Mouse (Mus musculus): ENCODE results near the gene Odf2. TPM values are rescaled to one million over a fixed set of nuclear protein-coding genes. Genes with fewer than 3 reads are reported as not detected.

Gene Odf2
- polyA plus RNA-seq, 1 experiment from 2014 or later: 124 TPM

DNA sequence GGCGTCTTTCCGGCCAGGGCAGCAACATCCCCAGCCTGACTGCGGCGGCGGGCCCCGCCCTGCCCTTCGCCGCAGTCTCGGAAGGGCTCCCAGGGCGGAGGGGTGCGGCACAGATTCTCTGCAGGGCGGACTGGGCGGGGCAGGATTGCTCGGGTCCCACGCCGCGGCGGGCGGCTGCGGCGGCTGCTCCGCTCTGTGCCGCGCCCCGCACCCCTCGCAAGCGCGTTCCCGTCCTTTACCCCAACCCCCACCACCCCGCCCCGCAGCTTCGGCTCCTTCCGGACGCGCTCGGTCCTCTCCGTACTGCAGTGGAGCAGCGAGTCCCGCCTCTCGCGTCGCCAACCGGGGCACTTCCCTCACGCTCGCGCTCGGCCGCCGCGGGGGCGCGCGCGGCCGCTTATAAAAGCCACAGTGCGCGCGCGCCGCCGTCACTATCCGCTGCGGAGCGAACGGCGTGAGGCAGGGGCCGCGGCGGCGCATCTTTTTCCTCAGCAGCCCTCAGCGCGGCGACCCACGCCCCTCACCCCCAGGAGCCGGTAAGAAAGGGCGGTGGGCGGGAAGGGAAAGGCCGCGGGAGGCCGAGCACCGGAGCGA is 76.3 kb downstream of the Odf2 start, which contains the start of gene Sptan1:
Gene Sptan1 (plus strand): TSS at position 311 of the 594 bp plus-strand sequence.
- Histone ChIP-seq H3K4me1 (peaks cover 46% of the 10 kb centered on the region), H3K27ac (peak within 1 kb of the TSS; percentile 97), H3K4me3 (peak within 1 kb of the TSS; percentile 96), H3K27me3 (ENCODE audit: poor library complexity, severe bottlenecking) (no peaks in the 10 kb centered on the region), H3K36me3 (replicated peaks) (peaks cover 30% of the 10 kb centered on the region), H3K9me3 (no peaks in the 10 kb centered on the region)
- peak; percentile 96 for DNase-seq (ENCODE audit: extremely low spot score, low spot score)
- under 1% methylated on average over 77 of the region's 82 CpGs for WGBS

DNA sequence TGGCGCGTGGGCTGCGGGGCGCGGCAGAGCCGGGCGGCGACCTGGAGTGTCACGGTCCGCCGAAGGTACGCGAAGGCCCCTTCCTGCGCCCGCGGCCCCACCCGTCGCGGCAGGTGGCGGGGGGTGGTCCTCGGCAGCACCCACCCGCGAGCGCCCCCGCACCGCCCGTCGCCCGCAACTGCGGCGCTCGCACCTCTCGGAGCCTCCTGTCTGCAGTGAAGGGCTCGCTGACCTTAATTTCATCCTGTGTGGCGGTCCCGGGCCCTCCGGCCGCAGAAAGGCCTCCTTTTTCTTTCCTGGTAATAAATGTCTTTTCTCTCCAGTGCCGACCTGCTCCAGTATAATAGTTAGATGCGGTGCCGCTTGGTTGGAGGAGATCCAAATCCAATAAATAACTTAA is 76.9 kb downstream of the Odf2 start:
- Histone ChIP-seq H3K9me3 (no peaks in the 10 kb centered on the region), H3K27ac (peak overlapping the region; percentile 97), H3K36me3 (replicated peaks) (peaks cover 32% of the 10 kb centered on the region), H3K4me1 (peaks cover 46% of the 10 kb centered on the region), H3K4me3 (peak overlapping the region; percentile 96), H3K27me3 (ENCODE audit: poor library complexity, severe bottlenecking) (no peaks in the 10 kb centered on the region)
- under 1% methylated on average over 41 of the region's 41 CpGs for WGBS
- DNase-seq (ENCODE audit: extremely low spot score, low spot score): peak; percentile 30

DNA sequence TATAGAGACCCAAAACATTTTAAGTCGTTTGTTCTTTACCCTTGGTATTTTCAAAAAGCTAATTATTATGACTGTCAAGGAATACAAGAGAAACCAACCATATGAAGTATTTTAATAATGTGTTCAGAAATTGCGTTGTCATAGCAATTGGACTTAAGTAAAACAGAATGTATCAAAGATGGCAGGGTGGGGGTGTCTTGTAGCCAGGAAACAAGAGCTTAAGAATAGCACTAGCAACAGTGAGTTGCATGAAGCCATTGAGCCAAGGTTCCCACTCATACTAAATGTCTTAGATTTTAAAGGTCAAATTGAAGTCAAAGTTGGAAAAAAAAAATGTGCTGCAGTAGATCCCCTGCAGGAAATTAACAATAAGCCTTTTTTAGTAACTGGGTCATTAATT is 77.8 kb downstream of the Odf2 start:
- Histone ChIP-seq H3K4me1 (peaks cover 46% of the 10 kb centered on the region), H3K27ac (no peak overlapping the region), H3K36me3 (replicated peaks) (peaks cover 34% of the 10 kb centered on the region), H3K9me3 (no peaks in the 10 kb centered on the region), H3K4me3 (peak overlapping the region; percentile 96), H3K27me3 (ENCODE audit: poor library complexity, severe bottlenecking) (no peaks in the 10 kb centered on the region)
- WGBS: 73% methylated on average over 2 of the region's 2 CpGs
- no peak for DNase-seq (ENCODE audit: extremely low spot score, low spot score)

DNA sequence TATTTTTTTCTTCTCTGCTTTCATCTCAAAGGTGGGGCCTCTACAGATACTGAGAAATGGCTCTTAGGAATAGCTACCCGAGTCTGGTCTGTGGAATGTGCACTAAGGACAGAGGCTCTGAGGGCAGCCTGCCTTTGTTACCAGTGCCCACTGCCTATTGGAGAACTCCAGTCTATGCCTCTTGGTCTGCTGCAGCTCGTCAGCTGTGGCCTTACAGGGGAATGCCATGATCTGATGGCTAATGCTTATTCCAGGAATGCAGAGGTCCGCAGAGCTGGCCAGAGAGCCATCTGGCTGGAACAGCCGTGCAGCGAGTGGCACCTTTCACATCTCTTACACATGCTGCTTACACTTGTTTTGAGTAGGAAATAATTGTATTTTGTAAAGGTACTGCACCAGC is 78.7 kb downstream of the Odf2 start:
- 72% methylated on average over 5 of the region's 5 CpGs for WGBS
- Histone ChIP-seq H3K4me1 (peaks cover 50% of the 10 kb centered on the region), H3K27me3 (ENCODE audit: poor library complexity, severe bottlenecking) (no peaks in the 10 kb centered on the region), H3K9me3 (no peaks in the 10 kb centered on the region), H3K4me3 (peak overlapping the region; percentile 96; the same call in 1 of the 2 replicates), H3K36me3 (replicated peaks) (peaks cover 38% of the 10 kb centered on the region), H3K27ac (no peak overlapping the region)
- no peak for DNase-seq (ENCODE audit: extremely low spot score, low spot score)

DNA sequence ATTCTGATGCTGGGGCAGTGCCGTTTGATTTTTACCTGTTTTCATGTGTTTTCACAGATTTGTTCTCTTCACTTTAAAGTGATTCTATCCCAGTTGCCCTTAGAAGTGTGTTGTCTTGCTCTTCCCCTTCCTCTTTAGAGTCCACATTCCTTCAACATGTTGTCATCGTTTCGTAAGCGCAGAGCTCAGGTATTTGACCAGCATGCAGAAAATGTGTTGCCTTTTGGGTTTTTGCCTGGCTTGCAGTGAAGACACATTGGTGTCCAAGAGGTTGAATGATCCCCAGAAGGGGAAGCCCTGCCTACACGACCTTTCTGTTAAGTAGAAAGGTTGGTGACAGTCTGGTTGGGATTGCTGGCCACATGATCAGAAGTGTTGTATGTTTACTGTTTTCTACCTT is 79.6 kb downstream of the Odf2 start:
- 83% methylated on average over 5 of the region's 5 CpGs for WGBS
- DNase-seq (ENCODE audit: extremely low spot score, low spot score): no peak
- Histone ChIP-seq H3K36me3 (replicated peaks) (peaks cover 38% of the 10 kb centered on the region), H3K4me1 (peaks cover 46% of the 10 kb centered on the region), H3K27ac (no peak overlapping the region), H3K4me3 (no peak overlapping the region), H3K9me3 (no peaks in the 10 kb centered on the region), H3K27me3 (ENCODE audit: poor library complexity, severe bottlenecking) (no peaks in the 10 kb centered on the region)

DNA sequence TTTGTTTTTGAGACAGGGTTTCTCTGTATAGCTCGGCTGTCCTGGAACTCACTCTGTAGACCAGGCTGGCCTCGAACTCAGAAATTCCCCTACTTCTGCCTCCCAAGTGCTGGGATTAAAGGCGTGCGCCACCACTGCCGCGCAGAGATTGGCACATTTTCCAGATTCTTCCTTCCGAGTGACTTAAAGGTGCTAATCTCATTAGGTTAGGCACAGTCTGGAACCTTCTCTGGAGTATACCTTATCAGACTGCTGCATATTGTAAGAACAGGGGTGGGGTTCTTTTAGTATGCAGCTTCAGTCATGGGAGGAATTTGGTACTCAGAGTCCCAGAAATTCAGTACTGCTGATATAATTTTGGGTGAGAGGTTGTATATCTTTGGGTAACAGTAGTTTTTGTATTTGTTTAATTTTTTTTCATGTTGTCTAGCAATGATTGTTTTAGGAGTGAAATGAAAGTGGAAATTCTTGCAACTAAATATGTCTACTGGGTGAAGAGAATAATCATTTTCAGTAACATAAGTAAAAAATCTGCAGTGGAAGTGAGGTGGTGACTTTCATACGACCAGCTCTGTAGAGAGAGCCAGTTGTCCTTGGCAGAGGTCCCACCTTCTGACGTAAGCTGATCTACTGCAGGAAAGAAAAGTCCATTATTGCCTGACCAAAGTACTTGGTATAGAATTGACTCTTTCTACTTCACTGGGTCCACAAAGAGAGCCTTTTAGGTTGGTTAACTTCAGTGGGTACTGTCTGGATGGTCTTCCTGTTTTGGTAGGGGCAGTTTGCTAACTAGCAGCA is 83.0 kb downstream of the Odf2 start:
- Histone ChIP-seq H3K4me3 (no peak overlapping the region), H3K4me1 (peaks cover 26% of the 10 kb centered on the region), H3K27ac (no peak overlapping the region), H3K36me3 (replicated peaks) (peaks cover 51% of the 10 kb centered on the region), H3K27me3 (ENCODE audit: poor library complexity, severe bottlenecking) (no peaks in the 10 kb centered on the region), H3K9me3 (no peaks in the 10 kb centered on the region)
- 85% methylated on average over 9 of the region's 9 CpGs for WGBS
- DNase-seq (ENCODE audit: extremely low spot score, low spot score): no peak

DNA sequence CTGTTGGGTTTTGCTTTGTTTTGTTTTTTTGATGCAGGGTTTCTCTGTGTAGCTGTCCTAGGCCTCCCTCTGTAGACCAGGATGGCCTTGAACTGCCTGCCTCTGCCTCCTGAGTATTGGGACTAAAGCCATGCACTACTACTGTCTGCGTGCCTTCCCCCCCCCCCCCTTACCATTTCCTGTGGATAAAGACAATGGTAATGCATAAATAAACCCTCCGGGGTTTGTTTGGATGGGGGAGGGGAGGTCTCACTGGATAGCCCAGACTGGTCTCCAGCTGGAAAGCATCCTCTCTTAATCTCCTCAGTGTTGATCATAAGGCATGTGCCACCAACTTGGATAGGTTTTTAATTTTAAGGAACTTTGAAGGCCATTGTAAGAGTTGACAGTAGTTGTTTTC is 84.5 kb downstream of the Odf2 start:
- H3K9me3 ChIP-seq: no peaks in the 10 kb centered on the region
- no peak overlapping the region for H3K27ac ChIP-seq
- no peak overlapping the region for H3K4me3 ChIP-seq
- H3K4me1 ChIP-seq: peaks cover 12% of the 10 kb centered on the region; the same call in 1 of the 2 replicates
- WGBS: 22% methylated on average over 2 of the region's 2 CpGs
- no peaks in the 10 kb centered on the region for H3K27me3 ChIP-seq (ENCODE audit: poor library complexity, severe bottlenecking)
- H3K36me3 ChIP-seq (replicated peaks): peaks cover 45% of the 10 kb centered on the region
- DNase-seq (ENCODE audit: extremely low spot score, low spot score): no peak

DNA sequence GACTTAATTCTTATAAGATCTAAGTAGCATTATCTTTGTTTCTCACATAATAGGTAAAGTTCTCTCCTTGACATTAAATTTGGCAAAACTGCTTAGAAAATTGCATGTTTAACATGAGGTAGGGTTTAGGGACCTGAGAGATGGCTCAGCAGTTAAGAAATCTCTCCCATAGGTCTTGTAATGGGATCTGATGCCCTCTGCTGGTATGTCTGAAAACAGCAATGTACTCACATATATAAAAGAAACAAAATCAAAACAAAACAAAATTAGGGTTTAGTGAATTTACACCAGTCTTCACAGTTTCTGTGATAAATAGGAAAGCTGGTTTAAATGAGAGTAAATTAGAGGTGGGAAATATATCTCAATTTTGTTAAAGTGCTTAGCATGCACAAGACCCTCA is 88.3 kb downstream of the Odf2 start:
- DNase-seq (ENCODE audit: extremely low spot score, low spot score): no peak
- H3K27ac ChIP-seq: no peak overlapping the region
- no peaks in the 10 kb centered on the region for H3K27me3 ChIP-seq (ENCODE audit: poor library complexity, severe bottlenecking)
- no peaks in the 10 kb centered on the region for H3K9me3 ChIP-seq
- no peak overlapping the region for H3K4me3 ChIP-seq
- peaks cover 8% of the 10 kb centered on the region; the same call in 1 of the 2 replicates for H3K4me1 ChIP-seq
- peaks cover 59% of the 10 kb centered on the region for H3K36me3 ChIP-seq (replicated peaks)

DNA sequence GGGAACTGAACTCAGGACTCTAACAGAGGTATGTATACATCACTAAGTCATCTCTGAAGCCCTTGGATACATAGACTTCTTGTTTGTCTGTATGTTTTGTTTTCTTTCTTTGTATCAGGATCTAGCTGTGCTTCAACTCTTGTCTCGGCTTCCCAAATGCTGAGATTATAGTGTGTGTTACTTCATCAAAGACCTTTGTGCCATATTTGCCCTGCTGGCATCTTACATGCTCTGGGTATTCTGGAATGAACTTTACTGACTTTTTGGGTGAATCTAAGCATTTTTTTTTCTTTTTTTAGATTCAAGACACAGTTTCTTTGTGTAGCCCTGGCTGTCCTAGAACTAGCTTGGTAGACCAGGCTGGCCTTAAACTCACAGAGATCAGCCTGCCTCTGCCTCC is 91.6 kb downstream of the Odf2 start:
- 92% methylated on average over 1 of the region's 1 CpGs for whole genome bisulfite sequencing
- Histone ChIP-seq H3K27me3 (ENCODE audit: poor library complexity, severe bottlenecking) (no peaks in the 10 kb centered on the region), H3K27ac (no peak overlapping the region), H3K4me3 (no peak overlapping the region), H3K4me1 (no peaks in the 10 kb centered on the region), H3K9me3 (no peaks in the 10 kb centered on the region), H3K36me3 (replicated peaks) (peaks cover 84% of the 10 kb centered on the region)
- DNase-seq (ENCODE audit: extremely low spot score, low spot score): no peak

Small RNAs within 50 kb of the gene (microRNA-seq; reads per million reads assigned to microRNA genes)
- gene Mir219a-2 (not detected), gene Mir219b (not detected)

Other genes with a start within 250 kb of the Odf2 start
- gene Gm13420, start 137.5 kb upstream of the Odf2 start, polyA plus RNA-seq (2016; fragmentation: Nextera tagmentation; extraction: Ambion mirVana): not detected in 2 replicates
- not detected in 2 replicates for gene Gm13547, start 129.9 kb upstream of the Odf2 start, polyA plus RNA-seq (2016; fragmentation: Nextera tagmentation; extraction: Ambion mirVana)
- gene Coq4, start 101.7 kb upstream of the Odf2 start, polyA plus RNA-seq (2016; fragmentation: Nextera tagmentation; extraction: Ambion mirVana): 44.4 and 47.5 TPM in 2 replicates
- 56.3 and 57.6 TPM in 2 replicates for gene Trub2, start 100.7 kb upstream of the Odf2 start, polyA plus RNA-seq (2016; fragmentation: Nextera tagmentation; extraction: Ambion mirVana)
- gene Slc27a4, start 86.6 kb upstream of the Odf2 start, polyA plus RNA-seq (2016; fragmentation: Nextera tagmentation; extraction: Ambion mirVana): 7.9 and 8.6 TPM in 2 replicates
- gene Urm1, start 69.1 kb upstream of the Odf2 start, polyA plus RNA-seq (2016; fragmentation: Nextera tagmentation; extraction: Ambion mirVana): 15.9 and 17.4 TPM in 2 replicates
- 15.0 and 16.3 TPM in 2 replicates for gene Cercam, start 20.1 kb upstream of the Odf2 start, polyA plus RNA-seq (2016; fragmentation: Nextera tagmentation; extraction: Ambion mirVana)
- 74.9 and 77.4 TPM in 2 replicates for gene Gle1, start 46.2 kb downstream of the Odf2 start, polyA plus RNA-seq (2016; fragmentation: Nextera tagmentation; extraction: Ambion mirVana)
- 85.9 and 90.3 TPM in 2 replicates for gene Sptan1, start 76.3 kb downstream of the Odf2 start, polyA plus RNA-seq (2016; fragmentation: Nextera tagmentation; extraction: Ambion mirVana)
- 33.1 and 33.4 TPM in 2 replicates for gene Wdr34, start 159.7 kb downstream of the Odf2 start, polyA plus RNA-seq (2016; fragmentation: Nextera tagmentation; extraction: Ambion mirVana)
- 944 and 983 TPM in 2 replicates for gene Set, start 168.2 kb downstream of the Odf2 start, polyA plus RNA-seq (2016; fragmentation: Nextera tagmentation; extraction: Ambion mirVana)
- gene Pkn3, start 188.5 kb downstream of the Odf2 start, polyA plus RNA-seq (2016; fragmentation: Nextera tagmentation; extraction: Ambion mirVana): 12.4 and 13.1 TPM in 2 replicates
- 34.2 and 35.4 TPM in 2 replicates for gene Zdhhc12, start 204.4 kb downstream of the Odf2 start, polyA plus RNA-seq (2016; fragmentation: Nextera tagmentation; extraction: Ambion mirVana)
- 6.3 and 6.6 TPM in 2 replicates for gene Zer1, start 235.4 kb downstream of the Odf2 start, polyA plus RNA-seq (2016; fragmentation: Nextera tagmentation; extraction: Ambion mirVana)
- 7.8 and 8.6 TPM in 2 replicates for gene Tbc1d13, start 244.5 kb downstream of the Odf2 start, polyA plus RNA-seq (2016; fragmentation: Nextera tagmentation; extraction: Ambion mirVana)